Mouse (Mus musculus): Measurements from ENCODE around the gene Map4k4.

DNA sequence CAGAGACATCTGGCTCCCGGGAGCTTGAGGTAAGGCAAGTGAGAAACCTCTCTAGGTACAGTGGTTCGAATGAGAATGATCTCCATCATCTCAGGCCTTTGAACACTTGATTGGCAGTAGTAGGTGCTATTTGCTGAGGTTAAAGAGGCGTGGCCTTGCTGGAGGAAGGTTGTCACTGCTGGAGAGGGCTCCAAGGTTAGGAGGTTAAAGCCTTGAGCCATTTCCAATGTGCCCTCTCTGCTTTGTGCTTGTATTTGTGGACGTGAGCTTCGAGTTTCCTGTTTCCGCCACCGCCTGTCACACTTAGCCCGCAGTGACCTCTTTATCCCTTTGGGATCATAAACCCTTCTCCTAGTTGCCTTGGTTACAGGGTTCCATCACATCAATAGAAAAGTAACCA is 151.4 kb downstream of the Map4k4 start:
- TF ChIP-seq CTCF (IDR thresholded peaks at IDR 0.05), result no peak
- TF ChIP-seq EP300 (IDR thresholded peaks at IDR 0.05), result no peak

All from lung, postnatal 0 days (tissue).